Mouse (Mus musculus): Measurements from ENCODE around the gene Ubqln4. TPM values are rescaled to one million over a fixed set of nuclear protein-coding genes. Genes with fewer than 3 reads are reported as not detected.

The Ubqln4 gene
- polyA plus RNA-seq, 2 experiments, result 52.5 to 90.4 TPM

GRCm38 (mm10) chr3:88553880-88554586, 475 bp downstream of the Ubqln4 start:
- ATAC-seq (ENCODE audit: low FRiP score, low read depth), result peak; percentile 36

GRCm38 (mm10) chr3:88555069-88555605, 1.6 kb downstream of the Ubqln4 start:
- H3K4me2 ChIP-seq (replicated peaks; ENCODE audit: low read depth, low read length, severe bottlenecking), result no peak overlapping the region
- no peaks in the 10 kb centered on the region for H3K27me3 ChIP-seq (ENCODE audit: control insufficient read depth, insufficient read depth, low read length)
- H3K36me3 ChIP-seq (ENCODE audit: control insufficient read depth, insufficient read depth, low read length), result peaks cover 45% of the 10 kb centered on the region
- 93% methylated on average over 5 of the region's 5 CpGs for WGBS
- no peak overlapping the region for H3K27ac ChIP-seq (replicated peaks; ENCODE audit: low read depth, low read length)
- H3K4me1 ChIP-seq (ENCODE audit: control insufficient read depth, insufficient read depth, low read length), result peaks cover 9% of the 10 kb centered on the region
- no peaks in the 10 kb centered on the region for H3K9me3 ChIP-seq (ENCODE audit: control insufficient read depth, low read length)
- TF ChIP-seq POLR2A (IDR thresholded peaks at IDR 0.05; ENCODE audit: borderline replicate concordance, extremely low read depth, insufficient read depth, insufficient read length), result no peak
- no peak for DNase-seq (ENCODE audit: low spot score)
- H3K9ac ChIP-seq (ENCODE audit: low read depth, low read length, severe bottlenecking), result no peak overlapping the region
- H3K4me3 ChIP-seq (replicated peaks; ENCODE audit: low read length), result no peak overlapping the region
- ATAC-seq (ENCODE audit: low FRiP score, low read depth), result no peak

More at GRCm38 (mm10) chr3:88553880-88554586, 475 bp downstream of the Ubqln4 start:
- TF ChIP-seq POLR2A (IDR thresholded peaks at IDR 0.05; ENCODE audit: borderline replicate concordance, extremely low read depth, insufficient read depth, insufficient read length), result 0 out of 2 replicates have a peak, but pooled peaks have one; percentile 35
- Histone ChIP-seq H3K27me3 (ENCODE audit: control insufficient read depth, insufficient read depth, low read length) (no peaks in the 10 kb centered on the region), H3K4me1 (ENCODE audit: control insufficient read depth, insufficient read depth, low read length) (peaks cover 9% of the 10 kb centered on the region), H3K4me2 (replicated peaks; ENCODE audit: low read depth, low read length, severe bottlenecking) (peak overlapping the region; percentile 92), H3K36me3 (ENCODE audit: control insufficient read depth, insufficient read depth, low read length) (peaks cover 34% of the 10 kb centered on the region), H3K9ac (ENCODE audit: low read depth, low read length, severe bottlenecking) (peak overlapping the region; percentile 84), H3K4me3 (replicated peaks; ENCODE audit: low read length) (peak overlapping the region; percentile 87), H3K9me3 (ENCODE audit: control insufficient read depth, low read length) (no peaks in the 10 kb centered on the region), H3K27ac (replicated peaks; ENCODE audit: low read depth, low read length) (peak overlapping the region; percentile 95)
- DNase-seq (ENCODE audit: low spot score), result peak; percentile 49
- under 1% methylated on average over 41 of the region's 41 CpGs for WGBS

- Histone ChIP-seq H3K9me3 (ENCODE audit: control insufficient read depth, low read length) (no peaks in the 10 kb centered on the region), H3K9ac (ENCODE audit: low read depth, low read length, severe bottlenecking) (no peak overlapping the region), H3K36me3 (ENCODE audit: control insufficient read depth, insufficient read depth, low read length) (peaks cover 51% of the 10 kb centered on the region), H3K4me3 (replicated peaks; ENCODE audit: low read length) (no peak overlapping the region), H3K27me3 (ENCODE audit: control insufficient read depth, insufficient read depth, low read length) (no peaks in the 10 kb centered on the region), H3K4me2 (replicated peaks; ENCODE audit: low read depth, low read length, severe bottlenecking) (no peak overlapping the region), H3K27ac (replicated peaks; ENCODE audit: low read depth, low read length) (no peak overlapping the region), H3K4me1 (ENCODE audit: control insufficient read depth, insufficient read depth, low read length) (peaks cover 9% of the 10 kb centered on the region)
- WGBS, result 95% methylated on average over 6 of the region's 6 CpGs
- DNase-seq (ENCODE audit: low spot score), result no peak
- TF ChIP-seq POLR2A (IDR thresholded peaks at IDR 0.05; ENCODE audit: borderline replicate concordance, extremely low read depth, insufficient read depth, insufficient read length), result no peak
- no peak for ATAC-seq (ENCODE audit: low FRiP score, low read depth)
Measured at GRCm38 (mm10) chr3:88555731-88556130, 2.2 kb downstream of the Ubqln4 start.

GRCm38 (mm10) chr3:88556616-88557015, 3.1 kb downstream of the Ubqln4 start:
- H3K9me3 ChIP-seq (ENCODE audit: control insufficient read depth, low read length), result no peaks in the 10 kb centered on the region

GRCm38 (mm10) chr3:88559596-88559995, 6.0 kb downstream of the Ubqln4 start:
- Histone ChIP-seq H3K4me2 (replicated peaks; ENCODE audit: low read depth, low read length, severe bottlenecking) (no peak overlapping the region), H3K27ac (replicated peaks; ENCODE audit: low read depth, low read length) (no peak overlapping the region), H3K4me1 (ENCODE audit: control insufficient read depth, insufficient read depth, low read length) (peaks cover 1% of the 10 kb centered on the region; the same call in 1 of the 2 replicates), H3K36me3 (ENCODE audit: control insufficient read depth, insufficient read depth, low read length) (peaks cover 90% of the 10 kb centered on the region), H3K27me3 (ENCODE audit: control insufficient read depth, insufficient read depth, low read length) (no peaks in the 10 kb centered on the region), H3K9me3 (ENCODE audit: control insufficient read depth, low read length) (no peaks in the 10 kb centered on the region), H3K9ac (ENCODE audit: low read depth, low read length, severe bottlenecking) (no peak overlapping the region), H3K4me3 (replicated peaks; ENCODE audit: low read length) (no peak overlapping the region)
- DNase-seq (ENCODE audit: low spot score) (no peak), ATAC-seq (ENCODE audit: low FRiP score, low read depth) (no peak)
- WGBS, result 93% methylated on average over 9 of the region's 9 CpGs
- no peak for TF ChIP-seq POLR2A (IDR thresholded peaks at IDR 0.05; ENCODE audit: borderline replicate concordance, extremely low read depth, insufficient read depth, insufficient read length)

More at GRCm38 (mm10) chr3:88556616-88557015, 3.1 kb downstream of the Ubqln4 start:
- no peak overlapping the region for H3K4me3 ChIP-seq (replicated peaks; ENCODE audit: low read length)
- peaks cover 9% of the 10 kb centered on the region for H3K4me1 ChIP-seq (ENCODE audit: control insufficient read depth, insufficient read depth, low read length)
- H3K4me2 ChIP-seq (replicated peaks; ENCODE audit: low read depth, low read length, severe bottlenecking), result no peak overlapping the region
- H3K36me3 ChIP-seq (ENCODE audit: control insufficient read depth, insufficient read depth, low read length), result peaks cover 60% of the 10 kb centered on the region
- H3K27me3 ChIP-seq (ENCODE audit: control insufficient read depth, insufficient read depth, low read length), result no peaks in the 10 kb centered on the region
- DNase-seq (ENCODE audit: low spot score) (no peak), ATAC-seq (ENCODE audit: low FRiP score, low read depth) (no peak)
- H3K27ac ChIP-seq (replicated peaks; ENCODE audit: low read depth, low read length), result no peak overlapping the region
- TF ChIP-seq POLR2A (IDR thresholded peaks at IDR 0.05; ENCODE audit: borderline replicate concordance, extremely low read depth, insufficient read depth, insufficient read length), result no peak
- H3K9ac ChIP-seq (ENCODE audit: low read depth, low read length, severe bottlenecking), result no peak overlapping the region
- WGBS, result 97% methylated on average over 8 of the region's 8 CpGs
